16 mouse cellular contexts compared by ENCODE assay signal in genomic region chr13:111361456-111361855, GRCm38 (mm10).
"Had no signal": no experiment of that assay in that cellular context is flagged by ENCODE, and none has a peak within 500 bp of the region (broad histone marks: within the 10 kb centered on the region; RNA-seq: fewer than 3 reads in every experiment).

No protein-coding gene starts in this region.

- DNase-seq: lung, adult 18-20 months; lung, postnatal 4 days; midbrain, embryonic 14.5 days; retina, postnatal 1 day; right cerebral cortex, adult 18-20 months; right cerebral cortex, postnatal 25 days; right cerebral cortex, postnatal 4 days; spleen, adult 18-20 months; thymus, adult 2 months; thymus, postnatal 25 days; thymus, postnatal 4 days had no signal

- H3K4me3 ChIP-seq: midbrain, embryonic 10.5 days; midbrain, embryonic 12.5 days; myocyte; neural tube, embryonic 13.5 days; neural tube, embryonic 15.5 days had no signal

- H3K4me1 ChIP-seq: midbrain, embryonic 10.5 days; midbrain, embryonic 12.5 days; neural tube, embryonic 13.5 days; neural tube, embryonic 15.5 days had no signal
